Mouse (Mus musculus): ENCODE data around the gene Psma5.
"Not testable (repeated sequence)": the region's sequence is repeated elsewhere in the genome, so short reads cannot be mapped to it uniquely, and the experiment has no call there.

GRCm38 (mm10) chr3:108279495-108279894, 22.8 kb downstream of the Psma5 start:
- not testable (repeated sequence) for TF ChIP-seq POLR2A (IDR thresholded peaks at IDR 0.05; ENCODE audit: borderline replicate concordance, extremely low read depth, low read depth, low read length); CTCF (IDR thresholded peaks at IDR 0.05; ENCODE audit: insufficient read depth, low read length)

All from lung, adult 2 months (tissue).